Mouse (Mus musculus): ENCODE data around the gene Zfp704.

The Zfp704 gene

GRCm38 (mm10) chr3:9427826-9428225 lies 182.1 kb downstream of the Zfp704 start:
- DNase-seq (ENCODE audit: low read depth, low spot score): no peak

- DNase-seq (ENCODE audit: low read depth, low spot score): no peak
Measured at GRCm38 (mm10) chr3:9425661-9426060, 184.2 kb downstream of the Zfp704 start.

GRCm38 (mm10) chr3:9424637-9425036 lies 185.2 kb downstream of the Zfp704 start:
- no peak for DNase-seq (ENCODE audit: low read depth, low spot score)

GRCm38 (mm10) chr3:9423669-9424068 lies 186.2 kb downstream of the Zfp704 start:
- DNase-seq (ENCODE audit: low read depth, low spot score): no peak

GRCm38 (mm10) chr3:9408896-9409295 lies 201.0 kb downstream of the Zfp704 start:
- no peak for DNase-seq (ENCODE audit: low read depth, low spot score)

GRCm38 (mm10) chr3:9407801-9408200 lies 202.1 kb downstream of the Zfp704 start:
- no peak for DNase-seq (ENCODE audit: low read depth, low spot score)

GRCm38 (mm10) chr3:9407119-9407546 lies 202.8 kb downstream of the Zfp704 start:
- DNase-seq (ENCODE audit: low read depth, low spot score): no peak

GRCm38 (mm10) chr3:9405341-9405740 lies 204.5 kb downstream of the Zfp704 start:
- no peak for DNase-seq (ENCODE audit: low read depth, low spot score)

- DNase-seq (ENCODE audit: low read depth, low spot score): no peak
Measured at GRCm38 (mm10) chr3:9403255-9404050, 206.4 kb downstream of the Zfp704 start.

GRCm38 (mm10) chr3:9402836-9403235 lies 207.0 kb downstream of the Zfp704 start:
- DNase-seq (ENCODE audit: low read depth, low spot score): peak; percentile 16

- DNase-seq (ENCODE audit: low read depth, low spot score): no peak
Measured at GRCm38 (mm10) chr3:9402345-9402744, 207.5 kb downstream of the Zfp704 start.

- DNase-seq (ENCODE audit: low read depth, low spot score): no peak
Measured at GRCm38 (mm10) chr3:9401685-9402084, 208.2 kb downstream of the Zfp704 start.

- DNase-seq (ENCODE audit: low read depth, low spot score): no peak
Measured at GRCm38 (mm10) chr3:9400886-9401221, 209.0 kb downstream of the Zfp704 start.

GRCm38 (mm10) chr3:9400201-9400885 lies 209.5 kb downstream of the Zfp704 start:
- DNase-seq (ENCODE audit: low read depth, low spot score): peak; percentile 56

GRCm38 (mm10) chr3:9398271-9398670 lies 211.6 kb downstream of the Zfp704 start:
- no peak for DNase-seq (ENCODE audit: low read depth, low spot score)

Measured in forelimb bud, embryonic 11.5 days (tissue).